Mouse (Mus musculus) T-helper 2 cell (primary cell): Measurements from ENCODE around the gene Ampd2.

ENCODE experiments used
- in situ Hi-C: fragments of 300-600 bp; cut with MboI, MseI; formaldehyde crosslinking; loops from one replicate; pipeline ENCODE4 v1.15.1; 2025; ENCODE audit warnings: high pct_unique_total_duplicates

Ampd2 gene

DNA sequence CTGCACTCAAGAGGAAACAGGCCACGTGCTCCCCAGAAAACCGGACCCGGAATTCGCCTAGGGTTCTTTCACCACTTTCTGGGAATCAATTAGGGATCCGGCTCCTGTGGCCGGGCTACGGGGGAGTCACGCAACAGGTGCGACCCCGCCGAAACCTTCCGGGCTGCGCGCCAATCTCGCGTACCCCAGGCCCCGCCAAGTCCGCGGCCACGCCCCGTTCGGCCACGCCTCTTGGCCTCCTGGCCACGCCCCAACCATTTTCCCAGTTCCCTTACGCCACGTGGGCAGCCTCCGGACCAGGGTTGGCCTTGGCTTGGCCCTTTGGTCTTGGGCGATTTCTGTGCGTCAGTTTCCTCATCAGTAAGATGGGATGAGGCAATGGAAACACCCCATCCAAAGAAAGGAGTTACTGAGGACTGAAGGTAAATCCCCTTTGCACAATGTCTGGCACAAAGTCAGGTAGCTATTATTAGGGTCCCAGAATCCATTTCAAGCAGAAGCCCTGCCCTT lies at the start of gene Ampd2:
Ampd2 (minus strand) TSS at position 182 of the 510 bp plus-strand sequence.
- in situ Hi-C loops = no loop called here

DNA sequence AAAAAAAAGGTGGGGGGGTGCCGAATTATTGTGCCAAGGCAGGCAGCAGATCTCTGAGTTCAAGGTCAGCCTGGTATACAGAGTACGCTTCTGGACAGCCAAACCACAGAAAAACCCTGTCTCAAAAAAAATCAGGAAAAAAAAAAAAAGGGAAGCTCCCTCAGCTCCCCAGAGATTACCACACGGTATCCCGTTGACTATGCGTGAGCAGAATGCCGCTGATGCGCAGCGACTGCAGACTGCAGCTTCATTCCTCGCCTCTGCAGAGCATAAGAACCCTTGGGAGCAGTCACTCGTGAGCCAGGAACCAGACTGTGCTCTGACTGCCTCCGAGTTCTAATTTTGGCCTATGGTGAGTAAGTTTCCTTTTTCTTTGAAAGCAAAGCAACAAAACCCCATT lies 48.2 kb upstream of the Ampd2 start:
- in situ Hi-C loops = no loop called here

DNA sequence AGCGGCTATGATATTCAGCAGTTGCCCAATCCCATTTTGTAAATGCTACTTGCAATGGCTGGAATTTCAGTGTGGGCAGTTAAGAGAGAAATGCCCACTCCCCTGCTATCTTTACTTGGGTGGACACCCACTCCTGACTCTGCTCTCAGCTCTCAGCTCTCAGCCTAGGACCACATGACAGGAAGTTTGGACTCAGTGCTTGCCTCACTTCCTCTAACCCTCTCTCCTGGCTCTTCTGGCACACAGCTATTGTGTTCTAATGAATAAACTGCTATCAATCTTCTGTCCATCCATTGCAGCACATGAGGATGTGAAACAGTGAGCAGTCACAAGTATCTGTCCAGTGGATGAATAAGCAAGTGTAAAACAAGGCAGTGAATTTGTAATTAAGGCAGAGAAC lies 46.0 kb upstream of the Ampd2 start:
- in situ Hi-C loops = no loop called here

DNA sequence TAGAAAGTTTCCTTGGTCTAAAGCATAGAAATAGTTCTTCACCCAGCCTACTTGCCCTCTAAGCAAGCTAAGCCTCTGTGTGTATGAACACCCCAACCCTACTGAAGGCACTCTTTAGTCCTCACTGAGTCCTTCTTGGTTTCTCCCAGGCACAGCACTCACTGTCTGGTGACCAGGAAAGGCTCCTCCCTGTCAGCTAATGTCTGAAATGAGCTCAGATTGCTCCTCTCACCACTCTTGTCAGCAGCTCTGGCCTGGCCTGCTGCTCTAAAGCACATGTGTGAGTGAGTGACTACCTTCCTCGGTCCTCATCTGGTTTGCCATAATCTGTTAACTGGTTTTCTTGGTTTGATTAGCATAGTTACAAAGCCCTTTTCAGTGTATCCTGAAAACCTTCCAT lies 45.4 kb upstream of the Ampd2 start:
- in situ Hi-C loops = no loop called here

DNA sequence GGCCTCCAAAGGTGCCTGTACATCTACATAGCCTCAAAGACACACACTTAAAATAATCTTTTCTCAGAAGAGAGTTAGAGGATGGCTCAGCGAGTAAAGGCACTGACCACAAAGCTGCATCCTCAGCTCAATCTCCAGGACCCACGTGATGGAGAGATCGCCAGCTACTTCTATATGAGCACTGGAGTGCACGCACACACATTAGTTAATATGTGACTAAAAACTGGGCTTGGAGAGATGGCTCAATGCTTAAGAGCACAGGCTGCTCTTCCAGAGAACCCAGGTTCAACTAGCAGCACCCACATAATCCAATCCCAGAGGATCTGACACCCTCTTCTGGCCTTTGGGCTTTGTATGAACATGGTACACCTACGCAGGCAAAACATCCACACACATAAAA lies 44.8 kb upstream of the Ampd2 start:
- in situ Hi-C loops = no loop called here

DNA sequence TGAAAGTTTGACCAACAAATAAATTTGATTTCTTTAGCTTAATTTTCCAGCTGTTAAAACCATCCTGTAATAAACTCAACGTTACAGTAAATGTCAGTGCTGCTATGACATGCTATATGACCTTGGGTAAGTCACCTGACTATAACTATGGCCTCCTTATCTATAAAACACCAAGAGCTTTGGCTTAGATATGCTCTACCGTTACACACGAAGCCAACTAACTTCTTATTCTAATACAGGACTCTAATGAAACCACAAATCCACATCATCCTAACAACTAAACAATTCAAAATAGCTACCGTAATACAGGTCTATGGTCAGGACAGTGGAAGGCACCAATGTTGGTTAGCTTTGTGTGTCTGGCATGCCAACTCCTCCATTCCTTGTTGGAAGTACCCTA lies 43.4 kb upstream of the Ampd2 start:
- in situ Hi-C loops = no loop called here

DNA sequence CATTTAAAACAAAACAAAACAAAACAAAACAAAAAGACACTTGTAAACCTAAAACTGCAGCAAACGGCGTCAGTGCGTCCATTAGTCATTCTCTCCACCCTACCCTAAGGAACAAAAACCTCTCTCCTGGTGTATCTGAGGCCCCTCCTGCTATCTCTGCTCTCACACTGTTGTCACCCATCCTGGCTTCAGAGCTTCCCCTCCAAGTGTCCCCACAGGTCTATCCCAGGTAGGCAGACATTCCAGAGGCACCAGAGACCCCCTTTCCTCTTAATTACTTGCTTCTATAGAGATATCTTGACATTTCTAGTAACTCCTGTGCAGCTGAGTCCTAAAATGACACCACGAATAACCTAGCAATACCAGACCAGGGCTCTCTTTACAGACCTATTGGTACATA lies 42.9 kb upstream of the Ampd2 start:
- in situ Hi-C loops = no loop called here

DNA sequence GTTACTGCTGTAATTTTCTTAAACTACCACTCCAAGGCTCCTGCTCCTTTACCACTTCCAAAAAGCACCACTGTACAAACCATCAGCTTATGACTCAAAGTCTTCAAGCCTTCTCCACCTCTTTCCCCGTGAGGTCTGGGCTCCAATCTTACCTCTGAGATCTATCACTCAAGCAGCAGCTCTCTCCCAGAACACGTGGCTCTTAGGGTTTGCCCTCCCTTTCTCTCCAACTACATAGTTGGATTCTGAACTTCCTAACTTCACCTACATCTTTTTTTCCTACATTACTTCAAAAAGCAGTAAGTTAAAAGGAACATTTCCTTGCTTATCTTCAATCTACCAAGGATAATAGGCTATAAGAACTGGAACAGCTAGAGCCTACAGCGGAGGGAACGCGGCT lies 42.1 kb upstream of the Ampd2 start:
- in situ Hi-C loops = no loop called here

DNA sequence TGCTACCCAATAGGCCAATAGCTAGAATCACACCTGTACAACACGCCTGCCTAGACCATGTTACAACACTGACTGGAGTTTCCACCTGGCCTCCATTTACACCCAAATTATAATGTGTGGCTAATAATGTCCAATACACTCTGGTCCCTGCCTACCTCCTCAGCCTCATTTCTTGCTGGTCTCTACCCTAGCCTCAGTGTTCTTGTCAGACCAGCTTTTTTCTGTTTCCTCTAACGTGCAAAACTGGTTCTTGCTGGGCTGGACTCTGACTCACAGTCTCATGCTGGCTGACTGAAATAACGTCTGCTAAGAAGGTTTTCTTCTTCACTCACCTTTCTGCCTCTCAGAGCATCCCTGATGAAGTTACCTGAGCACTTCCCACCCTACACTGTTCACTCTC lies 39.9 kb upstream of the Ampd2 start:
- in situ Hi-C loops = no loop called here

DNA sequence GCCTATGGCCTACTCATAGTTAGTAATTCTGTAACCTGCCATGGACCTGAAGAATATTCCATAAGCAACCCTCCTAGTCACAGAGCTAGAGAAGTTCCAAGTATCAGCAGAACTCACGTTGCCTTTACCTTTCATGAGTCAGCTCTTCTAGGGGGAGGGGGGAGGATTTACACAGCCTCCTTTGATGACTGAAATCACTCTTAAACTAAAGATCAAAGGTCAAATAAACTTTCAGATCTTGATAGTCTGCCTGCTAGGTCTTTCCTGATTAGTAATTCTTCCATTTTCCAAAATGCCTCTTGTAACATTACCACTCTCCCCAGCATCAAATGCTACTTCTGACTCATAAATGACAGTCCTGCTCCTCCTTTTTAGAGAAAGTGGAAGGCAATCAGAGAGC lies 37.7 kb upstream of the Ampd2 start:
- in situ Hi-C loops = no loop called here

DNA sequence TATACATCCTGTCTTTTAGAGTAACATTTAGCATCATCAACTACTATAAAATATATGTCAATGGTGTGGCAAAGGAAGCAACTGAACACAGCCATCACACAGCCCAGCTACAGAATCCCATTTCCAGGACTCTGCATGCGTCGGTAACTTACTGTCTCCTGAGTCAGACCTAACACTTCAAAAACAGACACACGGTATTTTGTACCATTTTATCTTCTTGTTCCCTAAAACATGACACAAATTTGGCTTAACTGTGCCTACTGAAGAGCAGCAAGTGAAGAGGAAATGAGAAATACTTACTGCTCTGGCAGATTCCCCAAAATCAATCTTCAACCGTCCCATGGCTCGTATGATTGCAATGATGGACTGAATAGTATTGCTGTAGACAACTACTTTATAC lies 36.8 kb upstream of the Ampd2 start:
- in situ Hi-C loops = no loop called here

DNA sequence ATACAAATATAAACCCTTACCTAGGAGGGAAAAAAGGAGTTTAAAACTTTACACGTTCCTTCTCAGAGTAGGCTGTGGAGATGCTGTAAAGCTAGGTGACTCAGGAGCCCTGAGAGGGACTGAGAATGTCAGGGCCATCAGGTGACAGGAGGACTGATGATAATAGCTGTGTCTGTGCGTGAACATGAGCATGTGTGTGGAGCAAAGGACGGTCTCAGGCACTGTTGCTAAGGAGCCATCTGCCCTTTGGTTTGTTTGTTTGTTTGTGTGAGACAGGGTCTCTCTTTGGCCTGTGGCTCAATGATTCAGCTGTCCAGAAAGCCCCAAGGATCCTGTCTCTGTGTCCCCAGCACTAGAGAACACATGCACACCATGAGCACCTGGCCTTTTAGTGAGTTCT lies 34.6 kb upstream of the Ampd2 start:
- in situ Hi-C loops = no loop called here

DNA sequence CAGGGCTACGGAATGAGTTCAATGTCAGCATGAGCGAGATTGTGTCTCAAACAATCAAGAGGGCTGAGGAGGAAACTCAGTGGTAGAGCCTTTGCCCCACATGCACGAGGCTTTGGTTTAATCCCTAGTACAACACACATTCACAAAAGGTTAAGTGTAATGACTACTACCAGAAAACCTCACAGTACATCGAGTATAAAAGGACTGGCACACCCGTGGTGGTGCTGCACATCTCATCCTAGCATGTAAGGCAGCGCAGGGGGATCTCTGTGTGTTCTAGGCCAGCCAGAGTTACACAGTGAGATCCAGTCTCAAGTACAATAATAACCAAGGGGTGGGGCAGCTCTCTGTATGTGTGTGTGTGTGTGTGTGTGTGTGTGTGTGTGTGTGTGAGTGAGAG lies 31.0 kb upstream of the Ampd2 start:
- in situ Hi-C loops = no loop called here

DNA sequence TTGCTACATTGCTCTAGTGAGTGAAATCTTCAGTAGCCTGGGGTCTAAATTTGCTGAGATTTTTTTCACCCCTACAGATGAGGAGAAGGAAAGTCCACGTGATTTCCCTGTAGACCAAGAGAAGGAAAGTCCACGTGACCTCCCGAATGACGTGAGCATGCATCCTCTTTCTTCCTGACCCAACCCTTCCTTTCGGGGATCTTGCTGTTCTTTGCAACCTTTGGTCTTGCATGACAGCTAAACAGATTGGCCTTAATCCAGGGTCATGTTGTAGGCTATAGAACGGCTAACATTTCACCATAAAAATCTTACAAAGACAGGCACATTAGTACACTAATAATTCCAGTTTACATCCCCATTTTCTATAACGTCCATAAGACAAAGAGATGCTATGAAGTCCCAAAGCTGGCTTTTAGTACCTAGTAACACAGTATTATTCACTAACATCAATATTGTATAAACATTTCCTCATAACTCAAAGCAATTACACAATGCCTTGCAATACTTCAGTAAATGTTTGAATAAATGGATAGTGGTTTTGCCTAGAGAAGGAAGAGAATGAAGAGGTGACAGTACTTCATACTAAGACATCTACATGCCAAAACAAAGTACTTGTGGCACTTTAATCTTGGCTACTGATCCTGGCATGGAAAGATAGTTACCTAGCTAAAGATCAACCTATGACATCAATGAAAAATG lies 27.3 kb upstream of the Ampd2 start:
- in situ Hi-C loops = no loop called here

DNA sequence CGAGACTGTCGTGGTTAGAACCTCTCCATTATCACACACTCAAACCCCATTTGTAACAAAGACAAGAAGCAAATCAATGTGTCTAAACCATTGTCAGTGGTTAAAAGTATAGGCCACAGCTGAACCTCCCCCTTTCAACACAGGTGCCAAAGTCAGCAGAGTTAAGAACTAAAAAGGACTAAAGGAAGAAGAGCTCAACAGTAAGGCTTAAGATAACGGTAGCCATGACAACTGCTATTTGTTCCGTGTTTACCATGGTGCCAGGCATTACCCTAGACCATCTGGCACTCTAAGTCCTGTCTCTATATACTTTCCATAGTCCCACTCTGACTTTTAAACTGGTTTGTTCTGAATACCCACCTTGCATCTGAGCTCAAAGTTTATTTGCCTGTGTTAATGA lies 26.2 kb upstream of the Ampd2 start:
- in situ Hi-C loops = no loop called here

DNA sequence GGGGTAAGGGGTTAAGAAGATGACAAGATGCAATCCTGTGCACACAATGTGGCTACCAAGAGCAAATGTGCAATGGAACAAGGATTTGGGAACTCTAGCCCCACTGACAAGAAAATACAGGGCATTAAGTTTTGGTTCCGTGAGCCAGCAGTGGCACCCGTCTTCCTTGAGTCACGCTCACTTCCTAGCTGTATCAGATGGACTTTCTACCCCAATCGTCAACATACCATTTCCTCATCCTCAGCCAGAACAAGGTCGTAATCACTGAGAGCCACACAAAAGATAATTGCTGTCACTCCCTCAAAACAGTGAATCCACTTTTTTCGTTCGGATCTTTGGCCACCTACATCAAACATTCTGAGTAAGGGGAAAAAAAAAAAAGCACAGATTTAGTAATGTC lies 25.8 kb upstream of the Ampd2 start:
- in situ Hi-C loops = no loop called here

DNA sequence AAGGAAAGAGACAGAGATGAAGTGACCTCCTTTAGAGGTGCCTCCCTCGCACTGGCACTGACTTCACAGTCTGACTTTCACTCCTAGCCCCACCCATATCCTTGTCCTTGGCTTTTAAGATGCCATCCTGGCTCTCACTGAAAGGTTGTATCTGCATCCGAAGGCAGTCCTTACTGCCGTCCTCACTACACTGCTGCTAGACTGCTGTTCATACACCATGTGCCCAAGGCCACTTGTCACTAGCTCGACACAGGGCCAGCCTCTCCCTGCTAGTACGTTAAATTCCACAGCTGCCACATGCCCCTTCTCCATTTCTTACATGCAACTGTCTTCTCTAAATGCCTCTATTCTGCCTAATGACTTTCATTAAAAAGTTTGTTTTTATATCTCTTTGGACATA lies 24.9 kb upstream of the Ampd2 start:
- in situ Hi-C loops = no loop called here

DNA sequence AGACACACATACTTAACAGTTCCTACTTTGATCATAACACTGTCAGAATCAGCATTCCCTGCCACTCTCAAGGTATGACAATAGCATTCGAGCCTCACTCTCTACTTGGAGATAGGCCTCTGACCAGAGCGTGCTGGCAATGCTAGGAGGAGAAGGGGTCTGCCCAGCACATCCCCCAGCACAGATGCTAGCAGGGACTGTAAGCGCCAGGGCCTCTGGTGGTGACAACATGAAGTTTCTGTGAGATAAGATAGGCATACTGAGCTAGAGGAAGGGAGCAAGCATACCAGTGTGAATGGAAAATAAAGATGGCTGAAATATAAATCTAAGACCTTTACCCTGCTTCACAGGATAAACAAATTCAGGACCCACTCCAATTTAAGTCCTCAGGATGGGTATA lies 18.8 kb upstream of the Ampd2 start:
- in situ Hi-C loops = no loop called here

DNA sequence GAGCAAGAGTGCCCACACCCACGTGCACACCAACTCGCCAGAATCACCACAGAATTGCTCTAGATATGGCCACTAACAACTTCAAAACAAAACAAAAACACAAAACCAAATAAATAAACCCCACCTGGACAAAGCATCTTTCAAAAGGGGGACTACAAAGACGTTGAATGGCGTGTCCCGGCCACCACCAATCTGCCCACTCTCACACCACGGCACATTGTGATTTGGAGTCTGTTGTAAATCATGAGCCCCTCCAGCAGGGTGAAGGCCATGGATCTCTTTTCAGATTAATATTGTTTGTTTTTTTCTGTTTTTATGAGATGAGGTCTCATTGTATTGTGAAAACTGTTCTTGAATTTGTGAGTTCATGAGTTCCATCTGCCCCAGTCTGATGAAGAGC lies 15.6 kb upstream of the Ampd2 start:
- in situ Hi-C loops = no loop called here

DNA sequence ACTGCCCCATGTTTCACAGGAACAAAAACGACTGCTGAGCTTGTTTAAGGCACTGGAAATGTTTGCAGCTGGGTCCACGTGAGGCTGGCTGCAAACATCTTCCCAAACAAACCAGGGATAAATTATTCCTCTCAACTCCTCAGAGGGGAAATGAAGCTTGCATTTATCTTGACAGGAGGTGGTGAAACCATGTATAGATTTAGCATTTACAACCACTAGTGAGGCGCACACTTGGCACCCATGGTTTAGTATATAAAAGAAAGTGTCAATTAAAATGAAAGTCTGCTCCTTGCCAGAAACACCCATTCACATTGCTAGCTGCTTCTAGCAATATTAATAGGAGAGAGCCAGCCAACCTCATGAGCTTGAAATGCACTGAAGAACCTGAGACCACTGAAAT lies 15.1 kb upstream of the Ampd2 start:
- in situ Hi-C loops = no loop called here

DNA sequence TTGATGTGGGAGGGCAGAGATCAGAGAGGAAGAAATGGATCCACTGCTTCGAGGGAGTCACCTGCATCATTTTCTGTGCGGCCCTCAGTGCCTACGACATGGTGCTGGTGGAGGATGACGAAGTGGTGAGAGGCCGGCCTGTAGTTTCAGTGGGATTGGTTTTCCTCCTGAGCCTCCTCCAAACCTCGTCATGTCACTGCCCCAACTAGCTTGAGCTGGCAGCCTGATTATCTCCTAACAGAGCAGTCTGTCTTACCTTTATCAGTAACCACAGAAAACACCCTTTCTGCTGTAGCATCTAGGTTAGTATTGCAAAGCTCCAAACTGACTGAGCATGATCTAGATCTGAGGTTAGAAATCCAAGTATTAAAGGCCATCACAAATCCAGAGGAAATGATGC lies 11.9 kb upstream of the Ampd2 start:
- in situ Hi-C loops = no loop called here

DNA sequence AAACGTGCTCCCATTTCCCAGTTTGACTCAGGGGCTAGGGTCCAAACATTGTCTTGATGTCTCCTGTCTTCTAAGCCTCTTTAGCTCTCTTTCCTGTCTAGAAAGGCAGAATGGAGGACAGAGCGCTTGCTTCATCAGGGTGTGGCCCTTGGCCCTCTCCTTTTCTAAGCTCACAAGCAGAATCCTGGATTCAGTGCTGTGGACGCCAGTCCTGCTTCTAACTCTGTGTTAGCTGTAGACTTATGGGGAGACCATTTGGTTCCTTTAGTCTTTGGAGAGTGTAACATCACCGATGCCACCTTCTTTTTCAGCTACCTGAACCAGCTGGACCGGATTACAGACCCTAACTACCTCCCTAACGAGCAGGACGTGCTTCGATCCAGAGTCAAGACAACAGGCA lies 11.2 kb upstream of the Ampd2 start:
- in situ Hi-C loops = no loop called here

DNA sequence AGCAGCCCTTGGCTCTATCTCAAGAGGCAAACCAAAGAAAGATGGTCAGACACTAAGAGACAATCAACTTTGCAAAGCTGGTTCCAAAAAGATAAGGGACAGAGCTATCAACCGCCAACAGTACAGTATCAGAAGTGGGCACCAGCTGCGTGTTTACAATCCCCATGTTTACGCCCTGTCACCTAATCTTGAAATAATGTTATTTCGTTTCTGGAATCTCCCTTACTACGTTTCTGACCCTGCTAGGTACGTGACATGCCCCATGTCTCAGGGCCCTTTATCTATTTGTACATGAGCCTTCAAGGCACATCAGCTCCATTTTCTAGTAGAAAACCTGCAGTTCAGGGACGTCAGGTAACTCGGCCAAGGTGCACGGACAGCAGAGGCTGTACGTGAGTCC lies 10.3 kb upstream of the Ampd2 start:
- in situ Hi-C loops = no loop called here

DNA sequence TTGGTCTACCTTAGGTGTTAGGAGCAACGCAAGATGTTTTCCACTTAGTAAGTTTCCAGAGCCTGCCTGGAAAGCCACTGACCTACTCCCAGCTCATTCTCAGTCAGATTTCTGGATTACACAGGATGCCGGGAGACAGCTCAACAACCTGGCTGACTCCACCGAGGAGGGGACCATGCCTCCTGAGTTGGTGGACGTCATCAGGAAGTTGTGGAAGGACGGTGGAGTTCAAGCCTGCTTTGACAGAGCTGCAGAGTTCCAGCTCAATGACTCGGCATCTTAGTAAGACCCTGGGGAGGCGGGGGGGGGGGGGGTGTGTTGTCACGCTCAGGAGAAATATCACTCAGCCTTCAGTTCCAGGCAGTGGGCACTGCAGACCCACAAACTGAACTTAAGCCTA lies 9.8 kb upstream of the Ampd2 start:
- in situ Hi-C loops = no loop called here
